21 mouse cellular contexts compared by ENCODE assay signal in the genomic region with DNA sequence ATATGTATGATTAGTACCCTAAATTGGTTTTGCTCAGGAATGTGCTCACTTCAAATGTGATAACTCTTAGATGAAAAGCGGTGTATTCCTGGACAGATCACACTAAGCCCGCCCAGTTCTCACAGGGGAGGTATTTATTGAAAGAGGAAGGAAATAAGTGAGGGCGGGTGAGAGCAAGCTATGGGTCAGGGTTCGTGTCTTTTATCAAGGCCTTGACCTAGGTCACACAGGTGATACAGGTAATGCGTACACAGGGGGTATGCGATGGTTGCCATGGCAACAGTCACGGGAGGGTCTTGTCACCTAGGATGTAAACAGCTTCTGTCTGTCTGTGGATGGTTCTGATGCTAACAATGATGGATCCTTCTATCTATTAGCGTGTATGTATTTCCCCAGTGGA.
DNase-seq lines count a peak whose midpoint lies in the region; ATAC-seq and TF ChIP-seq lines count a peak whose summit lies in the region.
"Had no signal": no experiment of that assay in that cellular context is flagged by ENCODE, and none has a peak within 500 bp of the region (broad histone marks: within the 10 kb centered on the region; RNA-seq: fewer than 3 reads in every experiment).

No protein-coding gene starts in this region.

- no peak for DNase-seq in stomach, postnatal 0 days (ENCODE audit: low spot score)
- peak; percentile 47 for DNase-seq in MEL (ENCODE audit: low read depth, low spot score)
- no peak for DNase-seq in embryonic facial prominence, embryonic 10.5 days (ENCODE audit: low spot score)
- DNase-seq in right cerebral cortex, postnatal 4 days = no peak
- DNase-seq in gastrocnemius, adult 2 months = no peak
- DNase-seq: adrenal gland, adult 8-10 months; cerebellum, adult 9-11 months; kidney, adult 2 months; kidney, postnatal 10 days; layer of hippocampus, postnatal 36 days; lung, adult 18-20 months; thymus, postnatal 4 days had no signal

- no peak for TF ChIP-seq POLR2A in MEL (IDR thresholded peaks at IDR 0.05; ENCODE audit: control insufficient read depth in 1 of 2, insufficient read depth in 1 of 2, low read depth in 1 of 2, low read length in 2 of 2, poor library complexity in 1 of 2)

- no peak for TF ChIP-seq CTCF in stomach, postnatal 0 days (IDR thresholded peaks at IDR 0.05; ENCODE audit: low read depth)
- TF ChIP-seq CTCF in MEL (IDR thresholded peaks at IDR 0.05 in 2 of 3, conservative IDR thresholded peaks at IDR 0.05 in 1 of 3; ENCODE audit: control insufficient read depth in 1 of 3, insufficient read depth in 1 of 3, low read depth in 2 of 3, low read length in 3 of 3, poor library complexity in 1 of 3, severe bottlenecking in 1 of 3) = no peak
- no peak for TF ChIP-seq CTCF in gastrocnemius, adult 2 months (IDR thresholded peaks at IDR 0.05)

- TF ChIP-seq EP300 in stomach, postnatal 0 days (optimal IDR thresholded peaks at IDR 0.05) = no peak
- peak in 1 of 2 experiments; percentile 29; a peak in 2 of 4 replicates for TF ChIP-seq EP300 in MEL (IDR thresholded peaks at IDR 0.05; ENCODE audit: low read depth in 1 of 2, low read length in 2 of 2)

- peaks cover 25% of the 10 kb centered on the region for H3K4me1 ChIP-seq in stomach, embryonic 16.5 days (ENCODE audit: control insufficient read depth, insufficient read depth, low read length)
- 0 out of 2 replicates have a peak, but pooled peaks cover 8% of the 10 kb centered on the region for H3K4me1 ChIP-seq in stomach, postnatal 0 days (replicated peaks; ENCODE audit: control insufficient read depth, insufficient read depth)
- peaks cover 4 to 37% of the 10 kb centered on the region in 2 experiments for H3K4me1 ChIP-seq in MEL (ENCODE audit: control insufficient read depth in 1 of 2, insufficient read depth in 2 of 2, low read length in 2 of 2)
- H3K4me1 ChIP-seq in embryonic facial prominence, embryonic 10.5 days = peaks cover 37% of the 10 kb centered on the region

- H3K9ac ChIP-seq in stomach, embryonic 16.5 days (ENCODE audit: low read length) = no peak overlapping the region
- no peak overlapping the region for H3K9ac ChIP-seq in stomach, postnatal 0 days (ENCODE audit: low read length)
- H3K9ac ChIP-seq in MEL (ENCODE audit: control insufficient read depth, low read depth, low read length, poor library complexity, severe bottlenecking) = no peak overlapping the region
- H3K9ac ChIP-seq: forebrain, embryonic 15.5 days; heart, embryonic 15.5 days had no signal

- ATAC-seq in stomach, embryonic 16.5 days (ENCODE audit: insufficient read depth, low FRiP score) = no peak
- no peak for ATAC-seq in stomach, postnatal 0 days (ENCODE audit: low FRiP score, low TSS enrichment)
- peak; percentile 56 for ATAC-seq in megakaryocyte, adult 5-6 weeks (ENCODE audit: poor library complexity, severe bottlenecking)
- ATAC-seq: CD4-positive, CD25-positive, alpha-beta regulatory T cell, adult 4 months; forebrain, embryonic 15.5 days; hindbrain, postnatal 0 days had no signal

- no peak for TF ChIP-seq RAD21 in MEL (IDR thresholded peaks at IDR 0.05; ENCODE audit: low read depth, low read length)

- H3K27ac ChIP-seq in stomach, embryonic 16.5 days (ENCODE audit: low read length) = peak overlapping the region; percentile 90; the same call in 1 of the 2 replicates
- H3K27ac ChIP-seq in stomach, postnatal 0 days (replicated peaks) = no peak overlapping the region
- H3K27ac ChIP-seq in MEL (ENCODE audit: control insufficient read depth, low read depth, low read length) = no peak overlapping the region
- H3K27ac ChIP-seq in embryonic facial prominence, embryonic 10.5 days (replicated peaks) = no peak overlapping the region
- no peak overlapping the region for H3K27ac ChIP-seq in gastrocnemius, adult 2 months
- H3K27ac ChIP-seq: forebrain, embryonic 15.5 days; hindbrain, postnatal 0 days; layer of hippocampus, adult 2 months; midbrain, embryonic 10.5 days had no signal

- no peaks in the 10 kb centered on the region for H3K27me3 ChIP-seq in stomach, embryonic 16.5 days (ENCODE audit: control insufficient read depth, insufficient read depth, low read length)
- no peaks in the 10 kb centered on the region for H3K27me3 ChIP-seq in stomach, postnatal 0 days (ENCODE audit: control insufficient read depth, insufficient read depth, low read length)
- H3K27me3 ChIP-seq in MEL (ENCODE audit: control insufficient read depth in 1 of 2, insufficient read depth in 2 of 2, low read length in 2 of 2) = no peaks in the 10 kb centered on the region
- H3K27me3 ChIP-seq in embryonic facial prominence, embryonic 10.5 days (replicated peaks; ENCODE audit: low read depth, poor library complexity, severe bottlenecking) = no peaks in the 10 kb centered on the region
- H3K27me3 ChIP-seq: forebrain, embryonic 15.5 days; heart, embryonic 15.5 days had no signal

- no peaks in the 10 kb centered on the region for H3K79me2 ChIP-seq in MEL (ENCODE audit: control insufficient read depth, insufficient read depth, low read length, poor library complexity)

- 61% methylated on average over 8 of the region's 8 CpGs for WGBS in stomach, embryonic 16.5 days
- 67% methylated on average over 8 of the region's 8 CpGs for WGBS in stomach, postnatal 0 days
- WGBS in embryonic facial prominence, embryonic 10.5 days = 87% methylated on average over 8 of the region's 8 CpGs

- no peaks in the 10 kb centered on the region for H3K9me3 ChIP-seq in stomach, embryonic 16.5 days (replicated peaks; ENCODE audit: control insufficient read depth, low read length)
- H3K9me3 ChIP-seq in stomach, postnatal 0 days (ENCODE audit: control insufficient read depth, low read length) = no peaks in the 10 kb centered on the region
- no peaks in the 10 kb centered on the region for H3K9me3 ChIP-seq in MEL (replicated peaks; ENCODE audit: insufficient read depth, low read length)
- no peaks in the 10 kb centered on the region for H3K9me3 ChIP-seq in embryonic facial prominence, embryonic 10.5 days
- H3K9me3 ChIP-seq: forebrain, embryonic 15.5 days; heart, embryonic 15.5 days; hindbrain, embryonic 10.5 days; midbrain, embryonic 10.5 days had no signal

- H3K4me2 ChIP-seq in stomach, embryonic 16.5 days (ENCODE audit: low read depth, low read length) = no peak overlapping the region
- H3K4me2 ChIP-seq in stomach, postnatal 0 days (replicated peaks; ENCODE audit: low read depth) = no peak overlapping the region
- H3K4me2 ChIP-seq: forebrain, embryonic 15.5 days; heart, embryonic 15.5 days had no signal

- intact Hi-C loops in gastrocnemius, adult 2 months (cut with DNase I) = no loop called here

- no peak overlapping the region for H3K4me3 ChIP-seq in stomach, embryonic 16.5 days (replicated peaks; ENCODE audit: low read length)
- H3K4me3 ChIP-seq in stomach, postnatal 0 days (ENCODE audit: low read depth, low read length) = no peak overlapping the region
- no peak overlapping the region for H3K4me3 ChIP-seq in MEL (ENCODE audit: control insufficient read depth in 1 of 2, insufficient read depth in 1 of 2, low read depth in 2 of 2, low read length in 2 of 2)
- H3K4me3 ChIP-seq in embryonic facial prominence, embryonic 10.5 days = no peak overlapping the region
- H3K4me3 ChIP-seq in gastrocnemius, adult 2 months = no peak overlapping the region
- H3K4me3 ChIP-seq: forebrain, embryonic 15.5 days; heart, embryonic 15.5 days; hindbrain, embryonic 10.5 days; layer of hippocampus, adult 2 months; midbrain, embryonic 10.5 days had no signal

- no peaks in the 10 kb centered on the region for H3K36me3 ChIP-seq in stomach, embryonic 16.5 days (ENCODE audit: control insufficient read depth, insufficient read depth, low read length)
- H3K36me3 ChIP-seq in stomach, postnatal 0 days (ENCODE audit: control insufficient read depth, insufficient read depth, low read length) = no peaks in the 10 kb centered on the region
- H3K36me3 ChIP-seq in MEL (ENCODE audit: control insufficient read depth in 1 of 2, insufficient read depth in 2 of 2, low read length in 2 of 2) = peaks cover 0 to 31% of the 10 kb centered on the region in 2 experiments; a peak in 2 of 4 replicates
- H3K36me3 ChIP-seq in embryonic facial prominence, embryonic 10.5 days (replicated peaks) = no peaks in the 10 kb centered on the region
- H3K36me3 ChIP-seq: forebrain, embryonic 15.5 days; heart, embryonic 15.5 days; hindbrain, embryonic 10.5 days; midbrain, embryonic 10.5 days had no signal

TF ChIP-seq in MEL, 35 proteins besides CTCF, POLR2A, EP300 and RAD21:
- TF ChIP-seq NRF1 (IDR thresholded peaks at IDR 0.05; ENCODE audit: insufficient read depth, low read depth, low read length, poor library complexity, severe bottlenecking) (no peak), MAX (IDR thresholded peaks at IDR 0.05; ENCODE audit: low read length) (0 out of 2 replicates have a peak, but pooled peaks have one; percentile 14)
TF ChIP-seq in MEL: peak in this region for 1.
